Mouse (Mus musculus) embryonic stem cell, embryonic (primary cell): ENCODE data around the gene 4931409K22Rik.

ENCODE experiments used
- CTCF ChIA-PET, 4 experiments: fragments of 300-600 bp in 2 of 4; fragments of 350-600 bp in 2 of 4; sonication (Branson Sonifier 250); formaldehyde crosslinking; loops; one replicate each; lab custom pipeline; 2022; ENCODE audit warnings: inconsistent platforms in 2 of 4; lab: Charles Lee
- POLR2A ChIA-PET, 4 experiments: fragments of 300-600 bp in 2 of 4; fragments of 350-600 bp in 2 of 4; sonication (Branson Sonifier 250); formaldehyde crosslinking; loops; one replicate each; lab custom pipeline; 2022; ENCODE audit warnings: antibody characterized with exemption in 4 of 4, inconsistent platforms in 1 of 4; lab: Charles Lee

Gene 4931409K22Rik

DNA sequence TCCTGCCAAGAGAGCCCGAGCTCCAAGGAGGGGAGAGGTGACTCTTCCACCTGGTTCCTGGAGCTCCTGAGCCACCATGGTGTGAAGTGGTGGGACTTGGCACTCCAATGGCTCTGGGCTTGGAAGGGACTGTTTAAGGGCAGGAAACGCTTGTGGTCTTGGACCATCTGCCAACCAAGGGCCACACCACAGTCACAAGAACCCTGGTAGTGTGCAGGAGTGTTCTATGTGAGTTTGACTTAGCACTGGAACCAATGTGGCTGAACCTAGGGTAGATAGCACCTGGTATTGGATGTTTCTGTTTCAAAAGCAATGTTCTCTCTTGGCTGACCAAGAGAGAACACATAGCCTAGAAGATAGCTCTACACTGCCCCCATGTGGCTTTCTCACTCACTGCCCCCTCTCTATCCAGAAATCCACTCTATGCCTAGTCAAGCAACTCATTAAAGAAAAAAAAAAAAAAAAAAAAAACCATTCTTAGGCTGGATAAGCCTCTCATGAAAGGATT, 40.7 kb upstream of the 4931409K22Rik start:
- POLR2A ChIA-PET: interaction anchor here in 3 of 4 experiments (0.6 to 2.7 kb wide), 15 partner anchors 9 to 153 kb away, joined by 3 to 13 read pairs (median 4); partner anchors contain the start of genes Chpf2 (in 3 of the 3), Abcf2 (in 2 of the 3) and Nub1 (in 1 of the 3)

DNA sequence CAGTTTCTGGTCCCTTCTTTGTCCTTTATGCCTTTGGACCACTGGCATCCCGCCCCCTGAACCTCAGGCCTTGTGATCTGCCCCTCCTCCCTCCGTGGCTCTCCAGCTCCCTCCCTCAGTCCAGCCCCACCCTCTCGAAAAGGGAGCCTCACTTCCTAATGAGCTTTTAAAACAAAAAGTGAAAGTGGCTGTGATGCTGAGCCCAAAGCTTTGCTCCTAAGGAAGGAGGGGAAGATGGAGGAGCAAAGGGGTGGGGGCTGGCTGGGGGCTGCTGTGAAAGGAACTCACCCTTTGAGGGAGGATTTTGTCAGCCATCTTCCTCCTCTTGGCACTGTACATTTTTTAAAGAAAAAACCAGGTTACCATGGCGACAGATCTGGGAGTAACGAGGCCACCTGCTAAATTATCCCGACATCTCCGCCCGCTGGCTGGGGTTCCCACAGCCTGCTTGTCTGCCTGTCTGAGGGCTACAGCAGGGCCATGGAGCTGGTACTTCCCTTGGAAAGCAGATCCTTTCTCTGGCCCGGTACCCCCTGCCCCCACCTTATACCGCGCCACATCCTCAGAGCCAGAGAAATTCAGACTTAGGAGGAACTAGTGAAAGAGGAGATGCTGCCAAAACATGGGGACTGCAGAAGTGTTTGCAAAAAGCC, 40.0 kb upstream of the 4931409K22Rik start:
- ChIA-PET POLR2A (interaction anchor here in 3 of 4 experiments (0.6 to 2.7 kb wide), 18 partner anchors 10 to 154 kb away, joined by 3 to 13 read pairs (median 4); partner anchors contain the start of genes Chpf2 (in 3 of the 3), Abcf2 (in 2 of the 3) and Nub1 (in 2 of the 3)), CTCF (interaction anchor here (0.6 to 3.1 kb wide), 40 partner anchors 9 to 1087 kb away, joined by 3 to 21 read pairs (median 5); partner anchors contain the start of genes Chpf2 (in 4 of the 4), Abcf2 (in 3 of the 4), Abcb8 (in 1 of the 4) and Cdk5 (in 1 of the 4))

More for the DNA sequence above, 40.7 kb upstream of the 4931409K22Rik start:
- CTCF ChIA-PET: interaction anchor here (0.6 to 3.1 kb wide), 44 partner anchors 10 to 1087 kb away, joined by 3 to 21 read pairs (median 4); partner anchors contain the start of genes Chpf2 (in 4 of the 4), Abcf2 (in 3 of the 4), Abcb8 (in 1 of the 4) and Cdk5 (in 1 of the 4)

DNA sequence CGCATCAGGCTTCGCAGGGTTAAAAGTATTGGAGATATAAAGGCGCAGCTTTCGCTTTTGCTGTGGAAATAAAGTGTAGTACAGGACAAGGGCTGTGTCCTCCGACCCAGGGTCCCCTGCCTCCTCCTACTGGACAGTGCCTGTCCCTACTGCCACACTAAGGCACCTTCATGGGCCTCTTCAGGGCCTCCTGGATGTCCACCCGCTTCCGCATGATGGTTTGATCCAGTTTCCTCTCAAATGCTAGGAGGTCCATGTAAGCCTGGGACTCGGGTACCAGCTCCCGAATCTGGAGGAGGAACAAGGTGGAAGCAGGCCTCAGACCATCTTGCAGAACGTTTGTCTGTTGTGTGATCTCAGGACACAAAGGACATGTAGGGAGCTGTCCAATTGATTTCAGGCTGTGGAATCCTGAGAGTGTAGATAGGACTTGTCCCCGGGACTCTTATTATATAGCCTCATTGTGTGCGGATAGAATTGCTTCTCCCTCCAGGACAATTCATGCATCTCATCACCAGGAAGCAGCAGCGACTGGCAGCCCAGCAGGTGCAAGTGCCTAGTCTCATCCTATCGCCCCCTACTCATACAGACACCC, 39.3 kb upstream of the 4931409K22Rik start:
- POLR2A ChIA-PET: interaction anchor here in 3 of 4 experiments (0.5 to 1.9 kb wide), 7 partner anchors 9 to 194 kb away, joined by 4 to 8 read pairs (median 6); partner anchors contain the start of genes Chpf2 (in 1 of the 3) and Nub1 (in 1 of the 3)
- CTCF ChIA-PET: interaction anchor here in 3 of 4 experiments (0.6 to 3.1 kb wide), 11 partner anchors 9 to 1009 kb away, joined by 3 to 14 read pairs (median 4); partner anchors contain the start of gene Chpf2 (in 1 of the 3)

DNA sequence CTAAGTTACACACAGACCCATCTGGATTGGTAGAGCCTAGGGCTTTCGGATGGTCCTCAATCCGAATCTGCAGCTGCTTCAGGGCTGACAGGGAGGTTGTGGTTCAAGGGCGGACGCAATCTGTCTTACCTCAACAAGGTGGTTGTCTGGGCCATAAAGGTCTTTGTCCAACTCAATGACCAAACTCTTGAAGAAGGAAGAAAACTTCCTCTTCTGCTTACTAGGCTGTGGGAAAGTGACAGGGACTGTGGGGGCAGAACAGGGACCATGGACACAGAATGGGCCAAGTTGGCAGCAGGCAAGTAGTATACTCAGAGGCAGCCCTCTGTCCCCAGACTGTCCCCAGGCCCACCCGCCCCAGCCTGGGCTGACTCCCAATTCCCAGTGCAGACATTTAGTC, 38.7 kb upstream of the 4931409K22Rik start:
- ChIA-PET CTCF (interaction anchor here in 1 of 4 experiments (0.7 to 2.7 kb wide), 2 partner anchors 65 to 162 kb away, joined by 4 to 14 read pairs; no protein-coding TSS in a partner anchor), POLR2A (interaction anchor here in 2 of 4 experiments (0.5 to 1.9 kb wide), 4 partner anchors 8 to 194 kb away, joined by 5 to 8 read pairs (median 6); partner anchors contain the start of genes Chpf2 (in 1 of the 2) and Nub1 (in 1 of the 2))

DNA sequence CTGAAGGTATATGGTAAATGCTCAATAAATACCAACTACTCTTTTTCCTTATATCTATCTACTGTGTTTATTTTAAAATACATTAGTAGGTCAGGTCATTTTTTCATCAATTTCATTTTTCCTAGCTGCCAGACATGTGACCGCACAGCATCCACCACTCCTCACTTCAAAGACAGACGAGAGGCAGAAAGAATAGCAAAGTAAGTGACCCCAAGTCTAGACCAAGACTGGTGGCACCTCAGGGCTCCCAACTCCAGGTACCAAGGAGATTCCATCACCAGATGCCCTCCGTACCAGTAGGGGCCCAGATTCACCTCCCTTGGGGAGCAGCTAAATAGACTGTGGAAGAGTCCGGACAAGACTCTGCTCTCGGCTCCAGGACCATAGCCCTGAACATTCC, 37.7 kb upstream of the 4931409K22Rik start:
- POLR2A ChIA-PET: interaction anchor here in 1 of 4 experiments (0.5 to 1.7 kb wide), 3 partner anchors 17 to 95 kb away, joined by 3 to 6 read pairs (median 5); partner anchors contain the start of gene Abcf2
- CTCF ChIA-PET: interaction anchor here in 2 of 4 experiments (0.9 to 1.2 kb wide), 2 partner anchors 64 to 111 kb away, joined by 3 read pairs; no protein-coding TSS in a partner anchor

DNA sequence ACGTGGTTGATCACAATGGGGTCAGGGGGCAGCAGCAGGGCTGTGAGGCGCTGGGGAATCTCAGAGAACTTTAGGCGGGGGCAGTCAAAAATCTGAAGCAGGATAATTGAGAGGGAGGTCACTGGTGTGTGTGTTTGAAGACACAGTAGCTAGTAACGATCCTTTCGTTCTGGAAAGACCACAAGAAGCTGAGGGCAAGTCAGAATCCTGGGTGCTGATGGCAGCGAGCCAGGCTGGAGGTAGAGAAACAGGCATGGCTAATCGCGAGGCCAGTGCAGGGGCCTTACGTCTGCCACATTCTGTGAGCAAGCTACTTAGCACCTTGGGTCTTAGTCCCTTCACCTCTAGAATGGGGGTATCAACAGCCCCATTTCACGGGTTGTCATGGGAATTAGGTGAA, 37.3 kb upstream of the 4931409K22Rik start:
- CTCF ChIA-PET: interaction anchor here in 2 of 4 experiments (0.9 to 1.2 kb wide), 3 partner anchors 9 to 110 kb away, joined by 3 read pairs; no protein-coding TSS in a partner anchor

DNA sequence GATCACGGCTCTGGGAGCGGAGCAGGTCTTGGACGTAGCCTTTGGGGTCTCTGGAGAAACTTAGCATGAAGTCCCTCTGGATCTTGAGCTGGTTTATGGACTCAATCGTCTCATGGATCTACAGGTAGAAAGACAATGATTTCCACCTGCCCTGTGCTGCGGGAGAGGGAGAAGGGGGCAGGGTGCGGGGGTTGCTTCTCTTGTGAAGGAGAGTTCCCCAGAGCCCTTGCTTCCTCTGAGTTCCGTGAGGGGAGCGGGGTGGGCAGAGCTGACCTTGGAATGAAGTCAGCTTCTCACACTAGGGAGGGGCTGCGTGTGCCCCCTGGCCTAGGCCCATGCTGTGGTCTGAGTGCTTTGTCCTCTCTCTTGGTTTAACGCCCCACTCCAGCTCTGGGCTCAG, 36.6 kb upstream of the 4931409K22Rik start:
- CTCF ChIA-PET: interaction anchor here in 2 of 4 experiments (0.9 to 1.2 kb wide), 3 partner anchors 9 to 110 kb away, joined by 3 read pairs; no protein-coding TSS in a partner anchor
- POLR2A ChIA-PET: interaction anchor here in 2 of 4 experiments (0.6 to 1.7 kb wide), 6 partner anchors 9 to 46 kb away, joined by 3 to 6 read pairs (median 4); partner anchors contain the start of gene Abcf2 (in 1 of the 2)

More for the DNA sequence above, 37.3 kb upstream of the 4931409K22Rik start:
- POLR2A ChIA-PET: interaction anchor here in 2 of 4 experiments (0.5 to 1.7 kb wide), 7 partner anchors 9 to 95 kb away, joined by 3 to 6 read pairs (median 4); partner anchors contain the start of gene Abcf2 (in 1 of the 2)

DNA sequence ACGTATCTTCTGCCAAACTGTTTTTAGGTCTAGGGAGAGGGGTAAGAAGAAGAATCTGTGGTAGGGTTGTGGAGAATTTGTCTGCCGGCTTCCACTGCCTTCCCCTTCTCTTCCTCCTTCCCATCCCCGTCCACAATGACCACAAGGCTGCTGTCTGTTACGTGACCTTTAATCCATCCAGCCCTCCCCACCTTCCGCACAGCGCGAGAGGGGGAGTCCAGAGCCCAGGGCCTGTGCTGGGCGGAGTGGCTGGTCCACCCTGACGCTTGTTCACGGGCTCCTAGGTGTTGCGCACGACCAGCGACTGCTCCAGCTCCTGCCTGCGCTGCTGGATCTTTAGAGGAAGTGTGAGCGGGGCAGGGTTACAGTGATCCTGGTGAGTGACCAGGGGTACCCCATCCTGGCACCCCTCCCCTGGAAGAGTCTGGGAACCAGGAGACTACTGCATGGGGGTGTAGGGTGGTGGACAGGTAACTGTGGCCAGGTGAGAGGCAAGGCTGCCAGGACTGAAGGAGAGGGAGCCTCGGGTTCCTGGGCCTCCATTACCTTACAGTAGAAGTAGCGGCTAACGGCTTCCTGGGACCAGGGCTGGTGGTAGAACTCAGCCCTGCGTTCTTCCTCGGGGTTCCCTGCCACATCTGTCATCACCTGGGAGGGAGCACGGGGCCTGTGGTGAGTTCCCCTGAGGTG, 36.0 kb upstream of the 4931409K22Rik start:
- ChIA-PET CTCF (interaction anchor here in 1 of 4 experiments (0.6 to 1.1 kb wide), 2 partner anchors 10 to 198 kb away, joined by 3 to 4 read pairs; no protein-coding TSS in a partner anchor), POLR2A (interaction anchor here in 1 of 4 experiments (1.4 to 1.7 kb wide), 2 partner anchors 11 to 15 kb away, joined by 4 to 6 read pairs; partner anchors contain the start of gene Abcf2)

DNA sequence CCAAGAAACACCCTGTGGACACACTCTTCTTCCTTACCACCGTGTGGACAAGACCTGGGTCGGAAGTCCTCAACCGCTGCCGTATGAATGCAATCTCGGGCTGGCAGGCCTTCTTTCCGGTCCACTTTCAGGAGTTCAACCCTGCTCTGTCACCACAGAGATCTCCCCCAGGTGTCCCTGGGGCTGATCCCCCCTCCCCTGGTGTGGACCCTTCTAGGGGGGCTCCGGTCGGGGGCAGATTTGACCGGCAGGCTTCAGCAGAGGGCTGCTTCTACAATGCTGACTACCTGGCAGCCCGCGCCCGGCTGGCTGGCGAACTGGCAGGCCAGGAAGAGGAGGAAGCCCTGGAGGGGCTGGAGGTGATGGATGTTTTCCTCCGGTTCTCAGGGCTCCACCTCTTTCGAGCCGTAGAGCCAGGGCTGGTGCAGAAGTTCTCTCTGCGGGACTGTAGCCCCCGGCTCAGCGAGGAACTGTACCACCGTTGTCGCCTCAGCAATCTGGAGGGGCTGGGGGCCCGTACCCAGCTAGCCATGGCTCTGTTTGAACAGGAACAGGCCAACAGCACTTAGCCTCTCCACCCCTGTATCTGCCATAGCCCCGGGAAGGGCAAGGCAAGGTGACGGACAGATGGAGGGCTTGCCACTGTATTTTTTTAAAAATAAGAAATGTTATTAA, 35.3 kb upstream of the 4931409K22Rik start:
- CTCF ChIA-PET: interaction anchor here in 1 of 4 experiments (0.6 to 1.6 kb wide), 3 partner anchors 62 to 198 kb away, joined by 4 to 5 read pairs (median 4); no protein-coding TSS in a partner anchor
- POLR2A ChIA-PET: interaction anchor here in 3 of 4 experiments (0.5 to 2.3 kb wide), 6 partner anchors 9 to 17 kb away, joined by 3 to 9 read pairs (median 4); partner anchors contain the start of gene Abcf2 (in 2 of the 3)

DNA sequence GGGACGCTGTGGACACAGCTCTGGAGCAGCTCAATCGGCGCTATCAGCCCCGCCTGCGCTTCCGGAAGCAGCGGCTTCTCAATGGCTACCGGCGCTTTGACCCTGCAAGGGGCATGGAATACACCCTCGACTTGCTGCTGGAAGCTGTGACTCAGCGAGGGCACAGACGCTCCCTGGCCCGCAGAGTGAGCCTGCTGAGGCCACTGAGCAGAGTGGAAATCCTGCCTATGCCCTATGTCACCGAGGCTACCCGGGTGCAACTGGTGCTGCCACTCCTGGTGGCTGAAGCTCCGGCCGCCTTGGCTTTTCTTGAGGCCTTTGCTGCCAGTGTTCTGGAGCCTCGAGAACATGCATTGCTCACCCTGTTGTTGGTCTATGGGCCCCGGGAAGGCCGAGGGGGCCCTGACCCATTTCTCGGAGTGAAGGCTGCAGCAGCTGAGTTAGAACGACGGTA, 34.7 kb upstream of the 4931409K22Rik start:
- POLR2A ChIA-PET: interaction anchor here (0.7 to 2.3 kb wide), 10 partner anchors 12 to 942 kb away, joined by 3 to 9 read pairs (median 3); partner anchors contain the start of genes Abcf2 (in 3 of the 4) and Nub1 (in 1 of the 4)
- CTCF ChIA-PET: interaction anchor here in 1 of 4 experiments (0.5 to 1.6 kb wide), 4 partner anchors 12 to 856 kb away, joined by 3 to 5 read pairs (median 4); no protein-coding TSS in a partner anchor

DNA sequence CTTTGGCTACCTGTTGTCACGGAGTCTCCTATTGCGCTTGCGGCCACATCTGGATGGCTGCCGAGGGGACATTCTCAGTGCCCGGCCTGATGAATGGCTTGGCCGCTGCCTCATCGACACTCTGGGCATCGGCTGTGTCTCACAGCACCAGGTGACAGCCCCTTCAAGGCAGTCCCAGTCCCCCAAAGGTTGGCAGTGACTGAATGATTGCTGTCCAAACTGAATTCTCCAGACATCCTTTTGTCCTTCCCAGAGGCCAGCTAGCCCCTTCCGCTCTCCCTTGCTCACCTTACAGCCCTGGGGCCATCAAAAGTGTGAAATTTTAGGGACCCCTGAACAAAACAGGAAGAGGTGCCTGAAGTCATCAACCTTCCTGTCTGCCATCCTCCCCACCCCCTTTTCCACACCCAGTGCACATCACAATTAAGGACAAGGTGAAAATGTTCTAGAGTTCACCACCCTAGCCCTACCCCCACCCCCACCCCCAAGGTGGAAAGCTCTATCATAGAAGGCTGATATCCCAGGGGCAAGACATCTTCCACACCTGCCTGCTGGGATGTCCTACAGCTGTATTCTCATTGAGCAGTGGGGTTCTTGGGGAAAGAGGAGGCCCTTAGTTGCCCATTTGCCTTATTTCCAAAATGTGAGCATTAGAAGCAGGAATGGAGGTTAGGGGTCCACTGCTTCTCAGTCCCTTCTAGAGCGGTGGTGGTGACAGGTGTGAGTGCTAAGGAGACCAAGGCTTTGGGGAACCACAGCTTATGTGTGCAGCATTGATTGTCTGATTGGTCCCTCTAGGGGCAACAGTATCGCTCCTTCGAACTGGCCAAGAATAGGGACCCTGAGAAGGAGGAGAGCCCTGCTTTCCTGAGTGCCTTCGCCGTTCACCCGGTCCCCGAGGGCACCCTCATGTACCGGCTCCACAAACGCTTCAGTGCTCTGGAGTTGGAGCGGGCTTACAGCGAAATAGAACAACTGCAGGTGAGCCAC, 33.2 kb upstream of the 4931409K22Rik start:
- POLR2A ChIA-PET: interaction anchor here in 3 of 4 experiments (0.6 to 2.3 kb wide), 6 partner anchors 12 to 30 kb away, joined by 3 to 9 read pairs (median 4); partner anchors contain the start of gene Abcf2 (in 2 of the 3)
- CTCF ChIA-PET: interaction anchor here in 2 of 4 experiments (0.6 to 1.3 kb wide), 4 partner anchors 14 to 417 kb away, joined by 3 to 5 read pairs (median 4); no protein-coding TSS in a partner anchor

DNA sequence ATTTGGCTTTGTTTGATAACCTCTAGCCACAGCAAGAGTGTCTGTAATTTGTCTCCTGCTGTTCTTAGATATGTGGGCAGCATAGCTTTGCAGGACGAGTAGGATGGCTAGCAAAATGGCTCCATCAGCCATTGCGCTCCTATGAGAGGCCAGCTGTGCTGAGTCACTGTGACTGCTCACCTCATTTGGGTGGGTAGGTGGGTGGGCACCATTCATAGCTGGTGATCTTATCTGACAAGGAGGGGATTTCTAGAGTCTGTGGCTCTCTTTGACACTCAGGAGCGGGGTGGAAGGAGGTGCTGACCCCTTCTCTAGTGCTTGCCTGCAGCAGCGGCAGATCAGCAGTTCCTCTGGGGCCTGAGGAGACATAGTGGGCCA, 30.6 kb upstream of the 4931409K22Rik start:
- ChIA-PET CTCF (interaction anchor here (0.6 to 2.3 kb wide), 12 partner anchors 10 to 203 kb away, joined by 3 to 21 read pairs (median 4); partner anchors contain the start of gene Abcb8 (in 1 of the 4)), POLR2A (interaction anchor here (0.6 to 2.7 kb wide), 19 partner anchors 8 to 836 kb away, joined by 3 to 21 read pairs (median 4); partner anchors contain the start of genes Abcf2 (in 3 of the 4), Cdk5 (in 1 of the 4), Gbx1 (in 1 of the 4) and Slc4a2 (in 1 of the 4))

DNA sequence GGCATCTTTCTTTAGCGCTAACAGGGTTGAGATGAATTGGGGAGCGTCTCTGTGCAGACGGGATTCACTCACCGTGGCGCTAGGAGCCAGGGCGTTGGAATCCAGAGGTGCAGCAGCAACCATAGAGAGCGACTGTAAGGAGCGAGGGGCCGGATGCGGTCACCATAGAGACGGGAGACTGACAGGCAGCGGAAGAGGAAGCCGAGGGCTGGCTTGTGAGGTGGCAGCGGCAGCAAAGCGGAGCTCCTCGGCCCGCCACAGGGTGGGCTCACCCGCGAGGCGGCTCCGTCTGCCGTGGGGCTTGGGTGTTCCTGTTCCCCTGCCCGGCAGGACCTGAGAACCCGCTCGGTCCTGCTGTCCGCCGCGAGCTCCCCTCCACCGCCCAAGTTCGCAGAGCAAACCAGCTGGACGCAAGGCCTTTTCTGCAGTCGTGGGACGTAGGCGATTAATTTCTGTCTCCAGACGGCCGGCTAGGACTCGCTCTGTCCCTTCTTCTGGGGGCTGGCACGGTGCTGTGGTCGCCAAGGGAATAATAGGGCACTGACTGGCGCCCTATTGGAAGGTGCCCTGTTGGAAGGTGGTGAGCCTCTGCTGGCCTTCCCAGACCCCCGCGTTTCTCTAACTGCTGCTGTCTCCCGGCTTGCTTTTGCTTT, 30.1 kb upstream of the 4931409K22Rik start, which contains the start of gene Chpf2:
Gene Chpf2, plus strand, starts transcription at position 195 of the 653 bp plus-strand sequence.
- CTCF ChIA-PET: interaction anchor here (0.6 to 2.3 kb wide), 16 partner anchors 10 to 697 kb away, joined by 3 to 21 read pairs (median 3); partner anchors contain the start of gene Abcb8 (in 1 of the 4)
- POLR2A ChIA-PET: interaction anchor here (0.6 to 2.7 kb wide), 21 partner anchors 9 to 836 kb away, joined by 3 to 21 read pairs (median 4); partner anchors contain the start of genes Abcf2 (in 3 of the 4), Cdk5 (in 1 of the 4), Gbx1 (in 1 of the 4) and Nub1 (in 1 of the 4)
